In genomic region chr10:30842228-30842627, GRCm38 (mm10) we compare ENCODE assay signal across 8 mouse cellular contexts. TPM values are rescaled to one million over a fixed set of nuclear protein-coding genes. Genes with fewer than 3 reads are reported as not detected.
DNase-seq lines count a peak whose midpoint lies in the region; ATAC-seq and TF ChIP-seq lines count a peak whose summit lies in the region.

No protein-coding gene starts in this region.

- TF ChIP-seq POLR2A in bone marrow macrophage, adult 2 months (IDR thresholded peaks at IDR 0.05; ENCODE audit: borderline replicate concordance, low read depth, low read length) = no peak

- peak; percentile 6 for DNase-seq in kidney, adult 11 months
- DNase-seq in kidney, postnatal 14 days = no peak
- no peak for DNase-seq in midbrain, embryonic 11.5 days (ENCODE audit: low spot score, missing footprints)
- no peak for DNase-seq in right cerebral cortex, postnatal 10 days (ENCODE audit: low spot score in 2 of 2)
- no peak for DNase-seq in layer of hippocampus, postnatal 10 days (ENCODE audit: low spot score in 2 of 2)
- DNase-seq in embryo, embryonic 9.5 days (ENCODE audit: extremely low spot score) = no peak

- peak overlapping the region; percentile 62 for H3K4me3 ChIP-seq in bone marrow macrophage, adult 2 months (ENCODE audit: insufficient read depth, low read length)
- H3K4me3 ChIP-seq in hindbrain, embryonic 16.5 days (ENCODE audit: low read length) = peak overlapping the region; percentile 56
- H3K4me3 ChIP-seq in midbrain, embryonic 11.5 days (ENCODE audit: low read depth, low read length) = peak overlapping the region; percentile 56

- H3K9me3 ChIP-seq in hindbrain, embryonic 16.5 days (ENCODE audit: control insufficient read depth, low read length) = no peaks in the 10 kb centered on the region
- no peaks in the 10 kb centered on the region for H3K9me3 ChIP-seq in midbrain, embryonic 11.5 days (ENCODE audit: control insufficient read depth, low read length)

- no peaks in the 10 kb centered on the region for H3K4me1 ChIP-seq in bone marrow macrophage, adult 2 months (ENCODE audit: control insufficient read depth, insufficient read depth, low read length)
- H3K4me1 ChIP-seq in hindbrain, embryonic 16.5 days (ENCODE audit: control insufficient read depth, insufficient read depth, low read depth, low read length) = peaks cover 19% of the 10 kb centered on the region
- peaks cover 14% of the 10 kb centered on the region for H3K4me1 ChIP-seq in midbrain, embryonic 11.5 days (ENCODE audit: control insufficient read depth, insufficient read depth, low read length)

- H3K27ac ChIP-seq in bone marrow macrophage, adult 2 months (ENCODE audit: insufficient read depth, low read depth, low read length) = no peak overlapping the region
- H3K27ac ChIP-seq in hindbrain, embryonic 16.5 days (ENCODE audit: low read depth, low read length) = peak overlapping the region; percentile 71
- no peak overlapping the region for H3K27ac ChIP-seq in midbrain, embryonic 11.5 days (ENCODE audit: low read depth, low read length)

- peak overlapping the region; percentile 64 for H3K9ac ChIP-seq in hindbrain, embryonic 16.5 days (ENCODE audit: low read depth, low read length)
- peak overlapping the region; percentile 32; the same call in 1 of the 2 replicates for H3K9ac ChIP-seq in midbrain, embryonic 11.5 days (ENCODE audit: low read length)

- TF ChIP-seq CTCF in bone marrow macrophage, adult 2 months (IDR thresholded peaks at IDR 0.05; ENCODE audit: low read depth, low read length) = no peak

- no peaks in the 10 kb centered on the region for H3K36me3 ChIP-seq in hindbrain, embryonic 16.5 days (ENCODE audit: control insufficient read depth, insufficient read depth, low read length)
- no peaks in the 10 kb centered on the region for H3K36me3 ChIP-seq in midbrain, embryonic 11.5 days (ENCODE audit: control insufficient read depth, insufficient read depth, low read length)

- H3K27me3 ChIP-seq in hindbrain, embryonic 16.5 days (replicated peaks; ENCODE audit: control insufficient read depth, insufficient read depth, low read length) = peaks cover 17% of the 10 kb centered on the region
- peaks cover 43% of the 10 kb centered on the region for H3K27me3 ChIP-seq in midbrain, embryonic 11.5 days (ENCODE audit: control insufficient read depth, insufficient read depth, low read length)

- peak overlapping the region; percentile 69 for H3K4me2 ChIP-seq in hindbrain, embryonic 16.5 days (ENCODE audit: low read length)
- H3K4me2 ChIP-seq in midbrain, embryonic 11.5 days = peak overlapping the region; percentile 74

- peak; percentile 70 for ATAC-seq in hindbrain, embryonic 16.5 days
- ATAC-seq in midbrain, embryonic 11.5 days (ENCODE audit: low FRiP score) = peak; percentile 66

- 1% methylated on average over 29 of the region's 29 CpGs for WGBS in hindbrain, embryonic 16.5 days
- under 1% methylated on average over 29 of the region's 29 CpGs for WGBS in midbrain, embryonic 11.5 days

RNA-seq across cellular contexts. Expression of gene Hey2, which starts 0.4 kb away (rescaled TPM):
- not detected in 2 replicates for polyA plus RNA-seq in bone marrow macrophage, adult 2 months (2012; ENCODE audit: insufficient read depth, insufficient read length, missing spikeins)
- 5.1 and 5.3 TPM in 2 replicates for polyA plus RNA-seq in hindbrain, embryonic 16.5 days (2015; fragmentation: Nextera tagmentation; extraction: Ambion mirVana)
- 2.8 and 4.0 TPM in 2 replicates for polyA plus RNA-seq in midbrain, embryonic 11.5 days (2014; fragmentation: Nextera tagmentation; extraction: Ambion mirVana)
- total RNA-seq in layer of hippocampus, postnatal 10 days (2021) = 1 to 10 TPM; 3.5 to 4.9 TPM

RNA-seq across cellular contexts. Expression of gene Ncoa7, which starts 39.1 kb away (rescaled TPM):
- polyA plus RNA-seq in bone marrow macrophage, adult 2 months (2012; ENCODE audit: insufficient read depth, insufficient read length, missing spikeins) = 24.9 and 30.0 TPM in 2 replicates
- polyA plus RNA-seq in hindbrain, embryonic 16.5 days (2015; fragmentation: Nextera tagmentation; extraction: Ambion mirVana) = 25.6 and 26.1 TPM in 2 replicates
- polyA plus RNA-seq in midbrain, embryonic 11.5 days (2014; fragmentation: Nextera tagmentation; extraction: Ambion mirVana) = 6.4 and 7.3 TPM in 2 replicates
- 10 to 100 TPM; 88.3 to 94.8 TPM for total RNA-seq in layer of hippocampus, postnatal 10 days (2021)
